Mouse (Mus musculus): ENCODE data around the gene Orc3.

GRCm38 (mm10) chr4:34566226-34566625 lies 48.5 kb downstream of the Orc3 start:
- TF ChIP-seq MAFK (IDR thresholded peaks at IDR 0.05; ENCODE audit: insufficient read depth, low read depth, low read length) (no peak), HCFC1 (IDR thresholded peaks at IDR 0.05; ENCODE audit: borderline replicate concordance, insufficient read depth, low read length) (no peak), ZNF384 (IDR thresholded peaks at IDR 0.05; ENCODE audit: low read depth, low read length) (no peak), ZC3H11A (IDR thresholded peaks at IDR 0.05; ENCODE audit: borderline replicate concordance, low read depth, low read length) (no peak), CHD2 (IDR thresholded peaks at IDR 0.05; ENCODE audit: low read depth, low read length) (no peak)

Measured in ES-E14 (cell line).